Mouse (Mus musculus): Measurements from ENCODE around the gene Gm39566. TPM values are rescaled to one million over a fixed set of nuclear protein-coding genes. Genes with fewer than 3 reads are reported as not detected.

Gene Gm39566
- polyA plus RNA-seq, 1 experiment from 2014 or later: not detected

DNA sequence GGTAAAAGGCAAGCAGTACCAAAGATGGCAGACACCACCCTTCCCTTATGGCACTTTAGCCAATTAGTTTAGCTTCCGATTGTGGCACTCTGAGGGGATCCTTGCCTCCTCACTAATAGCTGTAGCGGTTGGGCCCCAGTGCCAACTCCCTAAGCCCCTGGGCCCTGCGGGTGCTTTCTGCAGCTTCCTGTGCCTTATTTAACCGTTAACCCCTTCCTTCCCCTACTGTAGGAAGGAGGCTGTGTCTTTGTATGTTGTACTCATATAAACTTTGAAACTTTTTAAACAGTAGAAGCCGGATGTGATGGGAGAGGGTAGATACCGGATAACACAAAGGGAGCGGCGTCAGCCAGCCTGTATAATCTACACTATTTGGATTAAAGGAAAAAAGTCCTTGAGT lies 35.7 kb upstream of the Gm39566 start:
- Histone ChIP-seq H3K36me3 (replicated peaks; ENCODE audit: control insufficient read depth, insufficient read depth, low read depth, low read length) (peaks cover 2% of the 10 kb centered on the region), H3K27me3 (ENCODE audit: control insufficient read depth, insufficient read depth, low read length) (no peaks in the 10 kb centered on the region), H3K4me2 (ENCODE audit: low read depth, low read length) (no peak overlapping the region), H3K9me3 (replicated peaks; ENCODE audit: control insufficient read depth, low read length) (no peaks in the 10 kb centered on the region), H3K4me3 (ENCODE audit: low read depth, low read length) (no peak overlapping the region), H3K9ac (replicated peaks; ENCODE audit: low read length) (no peak overlapping the region), H3K4me1 (ENCODE audit: control insufficient read depth, insufficient read depth, low read length) (peaks cover 6% of the 10 kb centered on the region), H3K27ac (replicated peaks; ENCODE audit: low read depth, low read length) (no peak overlapping the region)
- WGBS: 74% methylated on average over 8 of the region's 8 CpGs
- DNase-seq (ENCODE audit: low spot score): no peak
- no peak for ATAC-seq (replicated peaks; ENCODE audit: insufficient number of reproducible peaks, low FRiP score, low TSS enrichment, low read depth)

DNA sequence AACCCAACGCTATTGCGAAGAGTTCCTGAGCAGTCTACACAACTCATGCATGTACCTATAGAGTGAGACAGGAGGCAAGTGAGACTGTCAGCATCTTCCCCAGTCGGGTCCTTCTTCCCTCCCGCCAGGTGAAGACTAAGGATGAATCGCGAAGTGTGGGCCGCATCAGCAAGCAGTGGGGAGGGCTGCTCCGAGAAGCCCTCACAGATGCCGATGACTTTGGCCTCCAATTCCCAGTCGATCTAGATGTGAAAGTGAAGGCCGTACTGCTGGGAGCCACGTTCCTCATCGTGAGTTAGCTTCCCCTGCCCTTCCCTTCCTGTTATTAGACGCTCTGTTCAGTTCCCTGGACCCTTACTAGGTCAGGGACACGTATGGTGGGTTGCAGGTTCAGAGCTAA lies 34.8 kb upstream of the Gm39566 start:
- no peak overlapping the region for H3K4me3 ChIP-seq (ENCODE audit: low read depth, low read length)
- no peak overlapping the region for H3K4me2 ChIP-seq (ENCODE audit: low read depth, low read length)
- no peaks in the 10 kb centered on the region for H3K27me3 ChIP-seq (ENCODE audit: control insufficient read depth, insufficient read depth, low read length)
- no peak overlapping the region for H3K27ac ChIP-seq (replicated peaks; ENCODE audit: low read depth, low read length)
- no peak for ATAC-seq (replicated peaks; ENCODE audit: insufficient number of reproducible peaks, low FRiP score, low TSS enrichment, low read depth)
- H3K9ac ChIP-seq (replicated peaks; ENCODE audit: low read length): no peak overlapping the region
- H3K36me3 ChIP-seq (replicated peaks; ENCODE audit: control insufficient read depth, insufficient read depth, low read depth, low read length): peaks cover 2% of the 10 kb centered on the region
- 92% methylated on average over 15 of the region's 15 CpGs for WGBS
- no peak for DNase-seq (ENCODE audit: low spot score)
- H3K4me1 ChIP-seq (ENCODE audit: control insufficient read depth, insufficient read depth, low read length): peaks cover 6% of the 10 kb centered on the region
- no peaks in the 10 kb centered on the region for H3K9me3 ChIP-seq (replicated peaks; ENCODE audit: control insufficient read depth, low read length)

DNA sequence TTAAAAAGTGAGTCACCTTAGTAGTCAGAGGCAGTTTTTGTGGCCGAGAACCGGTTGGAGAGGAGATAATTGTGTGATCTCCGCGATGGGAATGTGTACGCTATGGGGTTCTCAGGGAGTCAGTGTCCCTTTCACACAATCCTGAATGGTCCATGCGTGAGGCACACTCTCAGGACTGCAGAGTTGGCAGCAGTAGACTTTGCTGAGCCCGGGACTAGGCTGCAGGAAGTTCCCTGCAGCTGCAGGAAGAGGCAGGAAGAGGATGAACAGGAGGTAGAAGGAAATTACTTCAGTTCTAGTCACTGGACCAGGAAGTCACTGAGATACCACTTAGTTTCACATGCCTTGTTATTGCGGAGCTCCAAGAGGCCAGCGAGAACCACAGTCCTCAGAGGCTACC lies 34.0 kb upstream of the Gm39566 start:
- no peak overlapping the region for H3K4me3 ChIP-seq (ENCODE audit: low read depth, low read length)
- H3K36me3 ChIP-seq (replicated peaks; ENCODE audit: control insufficient read depth, insufficient read depth, low read depth, low read length): peaks cover 2% of the 10 kb centered on the region
- H3K27me3 ChIP-seq (ENCODE audit: control insufficient read depth, insufficient read depth, low read length): no peaks in the 10 kb centered on the region
- no peak overlapping the region for H3K4me2 ChIP-seq (ENCODE audit: low read depth, low read length)
- H3K27ac ChIP-seq (replicated peaks; ENCODE audit: low read depth, low read length): no peak overlapping the region
- no peak overlapping the region for H3K9ac ChIP-seq (replicated peaks; ENCODE audit: low read length)
- peaks cover 6% of the 10 kb centered on the region for H3K4me1 ChIP-seq (ENCODE audit: control insufficient read depth, insufficient read depth, low read length)
- 88% methylated on average over 9 of the region's 9 CpGs for WGBS
- ATAC-seq (replicated peaks; ENCODE audit: insufficient number of reproducible peaks, low FRiP score, low TSS enrichment, low read depth) (no peak), DNase-seq (ENCODE audit: low spot score) (no peak)
- H3K9me3 ChIP-seq (replicated peaks; ENCODE audit: control insufficient read depth, low read length): no peaks in the 10 kb centered on the region

DNA sequence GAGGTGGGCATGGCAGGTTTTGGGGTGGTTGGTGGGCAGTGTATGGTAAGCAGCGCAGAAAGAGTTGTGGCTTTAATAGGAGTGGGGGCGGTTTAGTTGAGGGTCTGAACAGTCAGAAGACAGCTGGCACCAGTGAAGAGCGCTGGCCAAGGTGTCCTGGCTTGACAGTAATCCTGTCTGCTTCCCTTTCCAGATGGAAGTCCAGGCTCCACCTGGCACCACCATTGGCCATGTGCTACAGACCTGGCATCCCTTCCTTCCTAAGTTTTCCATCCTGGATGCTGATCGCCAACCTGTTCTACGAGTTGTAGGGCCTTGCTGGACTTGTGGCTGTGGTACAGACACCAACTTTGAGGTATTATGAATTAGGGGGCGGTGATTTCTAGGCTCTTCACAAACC lies 32.9 kb upstream of the Gm39566 start:
- Histone ChIP-seq H3K9ac (replicated peaks; ENCODE audit: low read length) (no peak overlapping the region), H3K9me3 (replicated peaks; ENCODE audit: control insufficient read depth, low read length) (no peaks in the 10 kb centered on the region), H3K4me1 (ENCODE audit: control insufficient read depth, insufficient read depth, low read length) (peaks cover 6% of the 10 kb centered on the region), H3K4me2 (ENCODE audit: low read depth, low read length) (no peak overlapping the region; the same call in 1 of the 2 replicates), H3K27me3 (ENCODE audit: control insufficient read depth, insufficient read depth, low read length) (no peaks in the 10 kb centered on the region), H3K36me3 (replicated peaks; ENCODE audit: control insufficient read depth, insufficient read depth, low read depth, low read length) (peaks cover 2% of the 10 kb centered on the region), H3K27ac (replicated peaks; ENCODE audit: low read depth, low read length) (no peak overlapping the region), H3K4me3 (ENCODE audit: low read depth, low read length) (no peak overlapping the region)
- DNase-seq (ENCODE audit: low spot score) (no peak), ATAC-seq (replicated peaks; ENCODE audit: insufficient number of reproducible peaks, low FRiP score, low TSS enrichment, low read depth) (no peak)
- WGBS: 95% methylated on average over 6 of the region's 6 CpGs

DNA sequence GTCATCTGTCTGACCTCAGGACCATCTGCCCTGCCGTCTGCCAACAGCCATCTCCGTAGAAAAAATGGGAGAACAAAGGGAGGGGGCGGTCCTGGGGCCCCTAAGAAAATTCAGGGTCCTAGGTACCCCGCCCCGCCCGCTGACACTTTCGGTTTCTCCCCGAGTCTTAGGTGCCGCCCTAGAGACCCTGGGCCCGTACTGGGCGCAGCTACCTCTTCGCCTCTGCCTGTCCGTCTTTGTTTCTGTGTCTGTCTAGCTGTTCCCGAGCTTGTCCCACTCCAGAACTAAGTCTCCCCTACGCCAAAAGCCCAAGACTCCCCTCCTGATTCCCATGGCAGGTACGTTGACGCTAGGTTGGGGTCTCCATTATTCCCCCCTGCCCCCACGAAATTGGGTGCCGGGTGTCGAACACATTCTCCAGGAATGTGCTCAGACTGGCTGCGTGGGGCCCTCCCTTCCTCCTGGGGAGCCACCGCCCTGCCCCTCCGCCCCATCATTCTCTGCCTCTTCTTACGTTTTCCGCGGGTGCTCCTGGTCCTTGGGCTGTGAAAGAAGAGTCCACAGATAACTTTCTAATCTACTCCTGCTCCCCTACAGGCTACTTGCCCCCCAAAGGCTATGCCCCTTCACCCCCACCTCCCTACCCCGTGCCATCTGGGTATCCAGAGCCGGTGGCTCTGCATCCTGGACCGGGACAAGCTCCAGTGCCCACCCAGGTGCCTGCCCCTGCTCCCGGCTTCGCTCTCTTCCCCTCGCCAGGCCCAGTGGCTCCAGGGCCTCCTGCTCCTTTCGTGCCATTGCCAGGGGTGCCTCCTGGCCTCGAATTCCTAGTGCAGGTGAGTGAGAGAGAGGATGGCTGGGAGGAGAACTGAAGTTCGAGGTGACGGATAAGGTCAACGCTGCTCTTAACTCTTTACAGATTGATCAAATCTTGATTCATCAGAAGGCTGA lies 31.9 kb upstream of the Gm39566 start:
- DNase-seq (ENCODE audit: low spot score) (peak; percentile 42), ATAC-seq (replicated peaks; ENCODE audit: insufficient number of reproducible peaks, low FRiP score, low TSS enrichment, low read depth) (peak; percentile 41; the same call in 1 of the 2 replicates)
- Histone ChIP-seq H3K4me3 (ENCODE audit: low read depth, low read length) (peak overlapping the region; percentile 83), H3K27ac (replicated peaks; ENCODE audit: low read depth, low read length) (peak overlapping the region; percentile 95), H3K27me3 (ENCODE audit: control insufficient read depth, insufficient read depth, low read length) (no peaks in the 10 kb centered on the region), H3K36me3 (replicated peaks; ENCODE audit: control insufficient read depth, insufficient read depth, low read depth, low read length) (peaks cover 2% of the 10 kb centered on the region), H3K4me1 (ENCODE audit: control insufficient read depth, insufficient read depth, low read length) (peaks cover 6% of the 10 kb centered on the region), H3K9ac (replicated peaks; ENCODE audit: low read length) (peak overlapping the region; percentile 85), H3K4me2 (ENCODE audit: low read depth, low read length) (peak overlapping the region; percentile 93), H3K9me3 (replicated peaks; ENCODE audit: control insufficient read depth, low read length) (no peaks in the 10 kb centered on the region)
- 10% methylated on average over 37 of the region's 37 CpGs for WGBS

DNA sequence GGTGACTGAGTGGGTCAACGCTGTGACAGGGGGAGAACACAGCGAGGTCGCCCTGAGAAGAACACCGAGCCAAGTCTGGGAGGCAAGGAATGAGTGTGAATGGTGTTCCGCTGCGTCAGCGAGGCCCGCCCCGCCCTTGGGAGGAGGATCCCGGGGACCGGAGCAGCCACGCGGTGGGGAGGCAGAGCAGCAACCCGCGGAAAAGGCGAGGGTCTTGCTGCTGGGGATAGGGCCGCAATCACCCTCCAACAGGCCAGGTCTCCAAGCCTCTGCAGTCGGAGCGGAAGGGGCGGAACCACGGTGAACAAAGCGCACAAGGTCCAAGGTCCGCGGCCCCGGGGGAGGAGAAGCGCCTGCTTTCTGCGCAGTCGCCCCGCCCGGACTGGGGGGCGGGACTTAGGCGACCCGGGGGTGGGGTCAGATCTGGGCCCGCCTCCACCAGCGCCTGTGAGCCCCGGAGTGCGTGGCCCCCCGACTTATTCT lies 31.1 kb upstream of the Gm39566 start, which contains the start of gene Plscr3:
Gene Plscr3, plus strand, starts transcription at position 179 of the 483 bp plus-strand sequence.
- peaks cover 6% of the 10 kb centered on the region for H3K4me1 ChIP-seq (ENCODE audit: control insufficient read depth, insufficient read depth, low read length)
- WGBS: under 1% methylated on average over 35 of the region's 38 CpGs
- peak within 1 kb of the TSS; percentile 85 for H3K9ac ChIP-seq (replicated peaks; ENCODE audit: low read length)
- H3K4me3 ChIP-seq (ENCODE audit: low read depth, low read length): peak within 1 kb of the TSS; percentile 83
- H3K27me3 ChIP-seq (ENCODE audit: control insufficient read depth, insufficient read depth, low read length): no peaks in the 10 kb centered on the region
- peak within 1 kb of the TSS; percentile 95 for H3K27ac ChIP-seq (replicated peaks; ENCODE audit: low read depth, low read length)
- peaks cover 2% of the 10 kb centered on the region for H3K36me3 ChIP-seq (replicated peaks; ENCODE audit: control insufficient read depth, insufficient read depth, low read depth, low read length)
- DNase-seq (ENCODE audit: low spot score) (peak; percentile 97), ATAC-seq (replicated peaks; ENCODE audit: insufficient number of reproducible peaks, low FRiP score, low TSS enrichment, low read depth) (peak; percentile 92)
- H3K4me2 ChIP-seq (ENCODE audit: low read depth, low read length): peak within 1 kb of the TSS; percentile 93
- H3K9me3 ChIP-seq (replicated peaks; ENCODE audit: control insufficient read depth, low read length): no peaks in the 10 kb centered on the region

DNA sequence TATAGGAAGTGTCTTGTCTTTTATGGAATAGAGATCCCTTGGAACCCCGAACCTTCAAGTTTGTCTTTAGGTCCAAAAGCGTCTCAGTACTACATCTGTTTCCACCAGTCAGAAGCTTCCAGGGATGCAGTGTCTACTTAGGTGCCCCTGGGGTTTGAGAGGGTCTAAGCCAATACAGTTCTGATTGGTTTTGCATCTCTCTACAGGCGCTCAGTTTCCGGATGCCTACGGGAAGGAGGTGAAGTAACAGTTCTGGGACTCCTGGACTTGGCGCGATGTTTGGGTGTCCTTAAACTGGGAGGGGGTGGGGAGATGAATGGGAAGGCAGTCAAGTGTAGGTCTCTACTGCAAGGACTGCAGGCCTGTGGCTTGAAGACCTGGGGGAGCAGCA lies 23.6 kb upstream of the Gm39566 start:
- no peaks in the 10 kb centered on the region for H3K9me3 ChIP-seq (replicated peaks; ENCODE audit: control insufficient read depth, low read length)
- H3K4me3 ChIP-seq (ENCODE audit: low read depth, low read length): peak overlapping the region; percentile 79
- DNase-seq (ENCODE audit: low spot score) (no peak), ATAC-seq (replicated peaks; ENCODE audit: insufficient number of reproducible peaks, low FRiP score, low TSS enrichment, low read depth) (peak; percentile 1; the same call in 1 of the 2 replicates)
- WGBS: 3% methylated on average over 7 of the region's 7 CpGs
- H3K36me3 ChIP-seq (replicated peaks; ENCODE audit: control insufficient read depth, insufficient read depth, low read depth, low read length): peaks cover 2% of the 10 kb centered on the region; the same call in 1 of the 2 replicates
- H3K4me2 ChIP-seq (ENCODE audit: low read depth, low read length): peak overlapping the region; percentile 51
- H3K27me3 ChIP-seq (ENCODE audit: control insufficient read depth, insufficient read depth, low read length): no peaks in the 10 kb centered on the region
- peaks cover 8% of the 10 kb centered on the region for H3K4me1 ChIP-seq (ENCODE audit: control insufficient read depth, insufficient read depth, low read length)
- H3K27ac ChIP-seq (replicated peaks; ENCODE audit: low read depth, low read length): peak overlapping the region; percentile 43; the same call in 1 of the 2 replicates
- peak overlapping the region; percentile 67 for H3K9ac ChIP-seq (replicated peaks; ENCODE audit: low read length)

Data from embryonic facial prominence, embryonic 11.5 days (tissue).